Mouse (Mus musculus) intestine, embryonic 16.5 days (tissue): ENCODE measurements around the gene Uncx. TPM values are rescaled to one million over a fixed set of nuclear protein-coding genes. Genes with fewer than 3 reads are reported as not detected.

Experiments
- ATAC-seq: fragments of 200-750 bp; cut with Nextera tagmentation; 2 replicates; pipeline ENCODE4 v1.8.0; 2017; ENCODE audit warnings: moderate TSS enrichment, moderate library complexity
- H3K27ac ChIP-seq: fragments of 300-500 bp; sonication (generic); 2 replicates; pipeline ENCODE4 v1.5.1; 2014; ENCODE audit warnings: mild to moderate bottlenecking, low read length
- H3K27me3 ChIP-seq: fragments of 300-500 bp; sonication (generic); replicated peaks from 2 replicates; pipeline ENCODE4 v1.6.1; 2014; ENCODE audit warnings: low read length, control low read depth, mixed read lengths; ENCODE audit not compliant: control insufficient read depth, insufficient read depth
- H3K36me3 ChIP-seq: fragments of 300-500 bp; sonication (generic); 2 replicates; pipeline ENCODE4 v1.6.1; 2014; ENCODE audit warnings: low read length, control low read depth; ENCODE audit not compliant: control insufficient read depth, insufficient read depth
- H3K4me1 ChIP-seq: fragments of 300-500 bp; sonication (generic); 2 replicates; pipeline ENCODE4 v1.6.1; 2014; ENCODE audit warnings: low read length, control low read depth, mixed read lengths; ENCODE audit not compliant: control insufficient read depth, insufficient read depth
- H3K4me2 ChIP-seq: fragments of 300-500 bp; sonication (generic); 2 replicates; pipeline ENCODE4 v1.6.1; 2014; ENCODE audit warnings: low read depth, low read length, control low read depth
- H3K4me3 ChIP-seq: fragments of 300-500 bp; sonication (generic); 2 replicates; pipeline ENCODE4 v1.5.1; 2014; ENCODE audit warnings: mild to moderate bottlenecking, low read length
- H3K9ac ChIP-seq: fragments of 300-500 bp; sonication (generic); 2 replicates; pipeline ENCODE4 v1.6.1; 2014; ENCODE audit warnings: low read depth, low read length
- H3K9me3 ChIP-seq: fragments of 300-500 bp; sonication (generic); 2 replicates; pipeline ENCODE4 v1.6.1; 2016; ENCODE audit warnings: low read length, control low read depth; ENCODE audit not compliant: control insufficient read depth
- WGBS: fragments of 180-500 bp; shearing (Covaris S2); extraction: QIAGEN DNeasy Blood & Tissue Kit; methylation state at CpG from one replicate; pipeline ENCODE4 v1.1.7; 2014; 5-methylcytosine and 5-hydroxymethylcytosine counted together
- polyA plus RNA-seq: library from polyadenylated mRNA; unstranded; fragments of >200 nt; fragmentation: Nextera tagmentation; extraction: Ambion mirVana; gene quantifications from 2 replicates; pipeline ENCODE4 v1.2.1, GENCODE M21; 2015

Uncx gene
- polyA plus RNA-seq, 1 experiment from 2014 or later: not detected

GRCm38 (mm10) chr5:139546771-139547420 is 3.6 kb downstream of the Uncx start:
- H3K4me3 ChIP-seq: no peak overlapping the region
- H3K4me1 ChIP-seq: peaks cover 6% of the 10 kb centered on the region; the same call in 1 of the 2 replicates
- no peak overlapping the region for H3K4me2 ChIP-seq
- ATAC-seq: no peak
- H3K27ac ChIP-seq: no peak overlapping the region
- no peak overlapping the region for H3K9ac ChIP-seq
- no peaks in the 10 kb centered on the region for H3K36me3 ChIP-seq
- WGBS: 1% methylated on average over 67 of the region's 68 CpGs
- H3K9me3 ChIP-seq: no peaks in the 10 kb centered on the region
- H3K27me3 ChIP-seq: peaks cover 91% of the 10 kb centered on the region

GRCm38 (mm10) chr5:139547421-139547931 is 4.2 kb downstream of the Uncx start:
- no peak for ATAC-seq
- no peak overlapping the region for H3K9ac ChIP-seq
- no peaks in the 10 kb centered on the region for H3K36me3 ChIP-seq
- no peak overlapping the region for H3K4me3 ChIP-seq
- no peaks in the 10 kb centered on the region for H3K9me3 ChIP-seq
- peaks cover 91% of the 10 kb centered on the region for H3K27me3 ChIP-seq
- no peak overlapping the region for H3K27ac ChIP-seq
- WGBS: 1% methylated on average over 44 of the region's 49 CpGs
- no peak overlapping the region for H3K4me2 ChIP-seq
- H3K4me1 ChIP-seq: peaks cover 6% of the 10 kb centered on the region; the same call in 1 of the 2 replicates

GRCm38 (mm10) chr5:139553446-139554273 is 10.4 kb downstream of the Uncx start:
- Histone ChIP-seq H3K4me3 (no peak overlapping the region), H3K4me1 (peaks cover 10% of the 10 kb centered on the region; the same call in 1 of the 2 replicates), H3K36me3 (no peaks in the 10 kb centered on the region), H3K27ac (no peak overlapping the region), H3K9me3 (no peaks in the 10 kb centered on the region), H3K27me3 (peaks cover 88% of the 10 kb centered on the region), H3K9ac (no peak overlapping the region), H3K4me2 (no peak overlapping the region)
- no peak for ATAC-seq
- WGBS: 4% methylated on average over 29 of the region's 29 CpGs

GRCm38 (mm10) chr5:139554478-139555335 is 11.4 kb downstream of the Uncx start:
- no peak overlapping the region for H3K27ac ChIP-seq
- H3K4me1 ChIP-seq: peaks cover 16% of the 10 kb centered on the region; the same call in 1 of the 2 replicates

GRCm38 (mm10) chr5:139555476-139556115 is 12.3 kb downstream of the Uncx start:
- peaks cover 85% of the 10 kb centered on the region for H3K27me3 ChIP-seq
- no peak overlapping the region for H3K9ac ChIP-seq
- no peaks in the 10 kb centered on the region for H3K9me3 ChIP-seq
- no peak for ATAC-seq
- 9% methylated on average over 7 of the region's 7 CpGs for WGBS
- H3K4me1 ChIP-seq: peaks cover 16% of the 10 kb centered on the region; the same call in 1 of the 2 replicates
- H3K4me3 ChIP-seq: no peak overlapping the region
- H3K4me2 ChIP-seq: no peak overlapping the region
- no peaks in the 10 kb centered on the region for H3K36me3 ChIP-seq
- H3K27ac ChIP-seq: no peak overlapping the region

More at GRCm38 (mm10) chr5:139554478-139555335, 11.4 kb downstream of the Uncx start:
- Histone ChIP-seq H3K9me3 (no peaks in the 10 kb centered on the region), H3K9ac (no peak overlapping the region), H3K27me3 (peaks cover 85% of the 10 kb centered on the region), H3K36me3 (no peaks in the 10 kb centered on the region), H3K4me3 (no peak overlapping the region), H3K4me2 (no peak overlapping the region)
- 4% methylated on average over 28 of the region's 28 CpGs for WGBS
- ATAC-seq: no peak

- peaks cover 83% of the 10 kb centered on the region for H3K27me3 ChIP-seq
- no peak overlapping the region for H3K9ac ChIP-seq
- no peak overlapping the region for H3K27ac ChIP-seq
- no peak overlapping the region for H3K4me3 ChIP-seq
- no peak overlapping the region for H3K4me2 ChIP-seq
- peaks cover 16% of the 10 kb centered on the region; the same call in 1 of the 2 replicates for H3K4me1 ChIP-seq
- WGBS: 6% methylated on average over 6 of the region's 6 CpGs
- no peak for ATAC-seq
- no peaks in the 10 kb centered on the region for H3K36me3 ChIP-seq
- no peaks in the 10 kb centered on the region for H3K9me3 ChIP-seq
Measured at GRCm38 (mm10) chr5:139556116-139556678, 12.9 kb downstream of the Uncx start.

- Histone ChIP-seq H3K27me3 (peaks cover 80% of the 10 kb centered on the region), H3K27ac (no peak overlapping the region), H3K9ac (no peak overlapping the region; the same call in 1 of the 2 replicates), H3K9me3 (no peaks in the 10 kb centered on the region), H3K4me3 (no peak overlapping the region), H3K4me2 (no peak overlapping the region), H3K4me1 (peaks cover 16% of the 10 kb centered on the region; the same call in 1 of the 2 replicates), H3K36me3 (no peaks in the 10 kb centered on the region)
- 6% methylated on average over 10 of the region's 10 CpGs for WGBS
- ATAC-seq: no peak
Measured at GRCm38 (mm10) chr5:139557079-139557478, 13.8 kb downstream of the Uncx start.
